Mouse (Mus musculus) MEL (cell line): Measurements from ENCODE around the gene Igflr1. TPM values are rescaled to one million over a fixed set of nuclear protein-coding genes. Genes with fewer than 3 reads are reported as not detected.
A peak's percentile ranks its signal among the peaks of the same experiment; 100 is the strongest.

Experiments used
- DNase-seq: peaks from one replicate; pipeline ENCODE4 v3.0.0; 2011; ENCODE audit warnings: low read depth, low spot score
- H3K27ac ChIP-seq: 2 replicates; pipeline ENCODE4 v1.5.1; 2012; ENCODE audit warnings: low read depth, mild to moderate bottlenecking, control low read depth, low read length, moderate library complexity; ENCODE audit not compliant: control insufficient read depth
- H3K27me3 ChIP-seq, 2 experiments: fragments of 150-350 bp in 1 of 2; sonication (generic) in 1 of 2; 2 replicates each; pipeline ENCODE4 v1.6.1; 2012; ENCODE audit warnings: low read length in 2 of 2, mild to moderate bottlenecking in 2 of 2, improper control_type of control experiment in 1 of 2, moderate library complexity in 1 of 2; ENCODE audit not compliant: insufficient read depth in 2 of 2, control insufficient read depth in 1 of 2
- H3K36me3 ChIP-seq, 2 experiments: 2 replicates each; pipeline ENCODE4 v1.6.1; 2012 to 2014; ENCODE audit warnings: low read length in 2 of 2, improper control_type of control experiment in 1 of 2, inconsistent platforms in 1 of 2, mild to moderate bottlenecking in 1 of 2; ENCODE audit not compliant: insufficient read depth in 2 of 2, control insufficient read depth in 1 of 2
- H3K4me1 ChIP-seq, 2 experiments: fragments of 150-350 bp in 1 of 2; sonication (generic) in 1 of 2; 2 replicates each; pipeline ENCODE4 v1.6.1; 2012; ENCODE audit warnings: low read length in 2 of 2, improper control_type of control experiment in 1 of 2, mild to moderate bottlenecking in 1 of 2; ENCODE audit not compliant: insufficient read depth in 2 of 2, control insufficient read depth in 1 of 2
- H3K4me3 ChIP-seq, 2 experiments: fragments of 150-350 bp in 1 of 2; sonication (generic) in 1 of 2; 2 replicates each; pipeline ENCODE4 v1.5.1; 2012; ENCODE audit warnings: low read depth in 2 of 2, low read length in 2 of 2, mild to moderate bottlenecking in 2 of 2, moderate library complexity in 2 of 2, control low read depth in 1 of 2, improper control_type of control experiment in 1 of 2; ENCODE audit not compliant: control insufficient read depth in 1 of 2, insufficient read depth in 1 of 2
- H3K79me2 ChIP-seq: 2 replicates; pipeline ENCODE4 v1.6.1; 2012; ENCODE audit warnings: mild to moderate bottlenecking, low read length, moderate library complexity; ENCODE audit not compliant: control insufficient read depth, poor library complexity, insufficient read depth
- H3K9ac ChIP-seq: 2 replicates; pipeline ENCODE4 v1.6.1; 2012; ENCODE audit warnings: low read depth, mild to moderate bottlenecking, control low read depth, low read length, moderate library complexity; ENCODE audit not compliant: control insufficient read depth, poor library complexity, severe bottlenecking
- H3K9me3 ChIP-seq: fragments of 150-350 bp; sonication (generic); replicated peaks from 2 replicates; pipeline ENCODE4 v1.6.1; 2012; ENCODE audit warnings: mild to moderate bottlenecking, low read length, improper control_type of control experiment, moderate library complexity; ENCODE audit not compliant: insufficient read depth
- BHLHE40 ChIP-seq: IDR thresholded peaks from 2 replicates; pipeline ENCODE4 v1.6.1; 2012; ENCODE audit warnings: low read depth, mild to moderate bottlenecking, inconsistent platforms, low read length, improper control_type of control experiment, borderline replicate concordance
- CHD2 ChIP-seq: IDR thresholded peaks from 2 replicates; pipeline ENCODE4 v1.6.1; 2011; ENCODE audit warnings: low read length, improper control_type of control experiment
- CTCF ChIP-seq, 3 experiments: IDR thresholded peaks in 2 of 3; conservative IDR thresholded peaks in 1 of 3; 2 replicates each; pipeline ENCODE4 v1.5.1; 2011 to 2012; ENCODE audit warnings: low read length in 3 of 3, low read depth in 2 of 3, mild to moderate bottlenecking in 2 of 3, improper control_type of control experiment in 1 of 3, inconsistent platforms in 1 of 3, mixed read lengths in 1 of 3, moderate library complexity in 1 of 3; ENCODE audit not compliant: control insufficient read depth in 1 of 3, insufficient read depth in 1 of 3, poor library complexity in 1 of 3, severe bottlenecking in 1 of 3
- E2F4 ChIP-seq: IDR thresholded peaks from 2 replicates; pipeline ENCODE4 v1.6.1; 2011; ENCODE audit warnings: low read depth, low read length, improper control_type of control experiment, borderline replicate concordance
- ETS1 ChIP-seq: IDR thresholded peaks from 2 replicates; pipeline ENCODE4 v1.6.1; 2012; ENCODE audit warnings: low read depth, mild to moderate bottlenecking, inconsistent platforms, low read length, improper control_type of control experiment, moderate library complexity
- GATA1 ChIP-seq: IDR thresholded peaks from 2 replicates; pipeline ENCODE4 v1.6.1; 2011; ENCODE audit warnings: low read depth, low read length, improper control_type of control experiment
- JUND ChIP-seq: IDR thresholded peaks from 2 replicates; pipeline ENCODE4 v1.6.1; 2011; ENCODE audit warnings: low read depth, mild to moderate bottlenecking, improper control_type of control experiment, low read length
- MAFK ChIP-seq: IDR thresholded peaks from 2 replicates; pipeline ENCODE4 v1.6.1; 2011; ENCODE audit warnings: low read depth, mild to moderate bottlenecking, low read length, improper control_type of control experiment, borderline replicate concordance
- MAX ChIP-seq: IDR thresholded peaks from 2 replicates; pipeline ENCODE4 v1.6.1; 2011; ENCODE audit warnings: low read length, improper control_type of control experiment
- MAZ ChIP-seq: IDR thresholded peaks from 2 replicates; pipeline ENCODE4 v1.6.1; 2012; ENCODE audit warnings: low read depth, mild to moderate bottlenecking, inconsistent platforms, low read length, improper control_type of control experiment
- MXI1 ChIP-seq: IDR thresholded peaks from 2 replicates; pipeline ENCODE4 v1.6.1; 2011; ENCODE audit warnings: mild to moderate bottlenecking, low read depth, low read length, improper control_type of control experiment
- MYB ChIP-seq: IDR thresholded peaks from 2 replicates; pipeline ENCODE4 v1.6.1; 2011; ENCODE audit warnings: mild to moderate bottlenecking, low read depth, low read length, improper control_type of control experiment
- MYC ChIP-seq: IDR thresholded peaks from 2 replicates; pipeline ENCODE4 v1.6.1; 2011; ENCODE audit warnings: low read depth, mild to moderate bottlenecking, low read length, improper control_type of control experiment, moderate library complexity
- NELFE ChIP-seq: IDR thresholded peaks from 2 replicates; pipeline ENCODE4 v1.6.1; 2011; ENCODE audit warnings: low read depth, low read length, improper control_type of control experiment
- NRF1 ChIP-seq: IDR thresholded peaks from 2 replicates; pipeline ENCODE4 v1.6.1; 2014; ENCODE audit warnings: low read depth, mild to moderate bottlenecking, inconsistent platforms, low read length, improper control_type of control experiment, moderate library complexity; ENCODE audit not compliant: poor library complexity, insufficient read depth, severe bottlenecking
- POLR2A ChIP-seq, 2 experiments: IDR thresholded peaks; 2 replicates each; pipeline ENCODE4 v1.6.1; 2011 to 2012; ENCODE audit warnings: low read length in 2 of 2, mild to moderate bottlenecking in 2 of 2, control low read depth in 1 of 2, improper control_type of control experiment in 1 of 2, low read depth in 1 of 2, moderate library complexity in 1 of 2; ENCODE audit not compliant: control insufficient read depth in 1 of 2, insufficient read depth in 1 of 2, poor library complexity in 1 of 2
- POLR2AphosphoS2 ChIP-seq: IDR thresholded peaks from 2 replicates; pipeline ENCODE4 v1.6.1; 2011; ENCODE audit warnings: low read length, improper control_type of control experiment
- RCOR1 ChIP-seq: IDR thresholded peaks from 2 replicates; pipeline ENCODE4 v1.6.1; 2012; ENCODE audit warnings: low read depth, mild to moderate bottlenecking, inconsistent platforms, low read length, improper control_type of control experiment
- SIN3A ChIP-seq: IDR thresholded peaks from 2 replicates; pipeline ENCODE4 v1.6.1; 2012; ENCODE audit warnings: low read length, improper control_type of control experiment, inconsistent platforms
- TBP ChIP-seq: IDR thresholded peaks from 2 replicates; pipeline ENCODE4 v1.8.0; 2011; ENCODE audit warnings: low read depth, low read length, improper control_type of control experiment
- UBTF ChIP-seq: IDR thresholded peaks from 2 replicates; pipeline ENCODE4 v1.6.1; 2012; ENCODE audit warnings: low read depth, mild to moderate bottlenecking, inconsistent platforms, low read length, improper control_type of control experiment, moderate library complexity, borderline replicate concordance; ENCODE audit not compliant: insufficient read depth
- USF2 ChIP-seq, 2 experiments: IDR thresholded peaks; 2 replicates each; pipeline ENCODE4 v1.6.1; 2011 to 2012; ENCODE audit warnings: improper control_type of control experiment in 2 of 2, low read length in 2 of 2, borderline replicate concordance in 1 of 2, inconsistent platforms in 1 of 2, low read depth in 1 of 2, mild to moderate bottlenecking in 1 of 2; ENCODE audit not compliant: insufficient read depth in 1 of 2
- ZC3H11A ChIP-seq: IDR thresholded peaks from 2 replicates; pipeline ENCODE4 v1.6.1; 2012; ENCODE audit warnings: low read depth, mild to moderate bottlenecking, inconsistent platforms, low read length, improper control_type of control experiment
- ZKSCAN1 ChIP-seq: IDR thresholded peaks from 2 replicates; pipeline ENCODE4 v1.6.1; 2012; ENCODE audit warnings: low read depth, mild to moderate bottlenecking, inconsistent platforms, low read length, improper control_type of control experiment, moderate library complexity
- ZMIZ1 ChIP-seq: IDR thresholded peaks from 2 replicates; pipeline ENCODE4 v1.6.1; 2012; ENCODE audit warnings: low read depth, mild to moderate bottlenecking, inconsistent platforms, low read length, improper control_type of control experiment, moderate library complexity
- ZNF384 ChIP-seq: IDR thresholded peaks from 2 replicates; pipeline ENCODE4 v1.6.1; 2012; ENCODE audit warnings: low read depth, mild to moderate bottlenecking, inconsistent platforms, low read length, improper control_type of control experiment
- polyA plus RNA-seq, 2 experiments: library from polyadenylated mRNA; stranded (reverse) in 1 of 2; unstranded in 1 of 2; fragments of >175 nt in 1 of 2; fragments of >200 nt in 1 of 2; gene quantifications; 2 replicates each; pipeline versions ENCODE4 v1.2.1 to v1.2.4; 2012; ENCODE audit warnings: low replicate concordance in 2 of 2, low read depth in 1 of 2; ENCODE audit not compliant: insufficient read length in 2 of 2, insufficient read depth in 1 of 2, missing spikeins in 1 of 2
- total RNA-seq: library from RNA; depleted of rRNA; stranded (reverse); fragments of 300-350 nt; gene quantifications from 2 replicates; pipeline ENCODE4 v1.2.3, GENCODE M21; 2012

The Igflr1 gene
- total and polyA plus RNA-seq, 3 experiments, result 1.3 to 3.1 TPM; not detected in 1

DNA sequence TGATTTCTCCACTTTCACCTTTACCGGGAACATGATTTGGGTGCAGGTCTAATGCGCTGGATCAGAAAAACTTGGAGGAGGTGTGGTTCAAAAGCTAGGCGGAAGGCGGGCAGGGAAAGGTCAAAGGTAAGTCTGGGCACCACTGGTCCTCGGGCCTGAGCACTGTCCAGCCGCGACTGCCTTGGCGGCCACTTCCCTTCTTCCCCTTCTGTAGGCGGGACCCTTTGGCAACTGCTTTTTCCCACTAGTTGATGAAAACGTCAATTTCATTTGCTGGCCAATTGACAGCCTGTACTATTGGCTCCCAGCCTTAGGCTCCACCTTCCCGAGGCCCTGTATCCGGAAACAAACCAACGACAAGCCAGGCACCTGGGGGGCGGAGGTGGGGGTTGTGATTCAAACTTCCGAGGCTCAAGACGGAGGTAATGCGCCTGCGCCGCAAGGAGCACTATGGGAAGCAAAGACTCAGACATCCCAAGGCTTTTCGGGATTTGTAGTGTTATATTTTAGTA lies 5.7 kb upstream of the Igflr1 start, which contains the start of gene Lin37 (continued):
- no peak for TF ChIP-seq MYB
- TF ChIP-seq MYC, result peak; percentile 40; the same call in 1 of the 2 replicates

DNA sequence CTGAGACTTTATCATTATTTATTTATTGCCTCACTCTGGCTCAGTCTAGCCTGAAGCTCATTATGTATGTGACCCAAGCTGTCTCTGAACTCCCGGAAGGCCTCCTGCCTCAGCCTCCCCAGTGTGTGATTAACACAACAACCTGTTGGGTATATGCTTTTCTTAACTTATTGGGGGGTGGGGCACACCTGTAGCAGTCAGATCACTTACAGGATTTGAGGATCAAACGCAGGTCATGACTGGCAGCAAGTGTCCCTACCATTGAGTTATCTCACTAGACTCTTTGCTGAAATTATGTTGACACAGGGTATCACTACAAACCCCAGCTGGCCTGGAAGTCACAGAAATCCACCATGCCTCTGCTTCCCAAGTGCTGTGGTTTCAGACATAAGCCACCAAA lies 4.9 kb upstream of the Igflr1 start:
- no peak for DNase-seq
- peaks cover 0 to 8% of the 10 kb centered on the region in 2 experiments; a peak in 2 of 4 replicates for H3K36me3 ChIP-seq
- H3K27me3 ChIP-seq, result no peaks in the 10 kb centered on the region
- TF ChIP-seq CTCF (IDR thresholded peaks at IDR 0.05 in 2 of 3, conservative IDR thresholded peaks at IDR 0.05 in 1 of 3; ENCODE audit: control insufficient read depth in 1 of 3, insufficient read depth in 1 of 3, low read depth in 2 of 3, low read length in 3 of 3, poor library complexity in 1 of 3, severe bottlenecking in 1 of 3) (no peak), SIN3A (no peak), MAZ (no peak), MAFK (no peak), RCOR1 (no peak), ETS1 (no peak), ZNF384 (no peak), GATA1 (no peak), CHD2 (no peak), MYC (no peak), TBP (no peak), JUND (no peak), UBTF (no peak), MXI1 (no peak), ZKSCAN1 (no peak), E2F4 (no peak), ZMIZ1 (no peak)
- H3K9me3 ChIP-seq, result no peaks in the 10 kb centered on the region
- H3K27ac ChIP-seq, result no peak overlapping the region
- no peak overlapping the region; the same call in 1 of the 2 replicates for H3K9ac ChIP-seq
- H3K4me1 ChIP-seq, result peaks cover 2 to 16% of the 10 kb centered on the region in 2 experiments; a peak in 2 of 4 replicates
- no peak overlapping the region; a peak in 1 of 4 replicates for H3K4me3 ChIP-seq
- H3K79me2 ChIP-seq, result peaks cover 18% of the 10 kb centered on the region

DNA sequence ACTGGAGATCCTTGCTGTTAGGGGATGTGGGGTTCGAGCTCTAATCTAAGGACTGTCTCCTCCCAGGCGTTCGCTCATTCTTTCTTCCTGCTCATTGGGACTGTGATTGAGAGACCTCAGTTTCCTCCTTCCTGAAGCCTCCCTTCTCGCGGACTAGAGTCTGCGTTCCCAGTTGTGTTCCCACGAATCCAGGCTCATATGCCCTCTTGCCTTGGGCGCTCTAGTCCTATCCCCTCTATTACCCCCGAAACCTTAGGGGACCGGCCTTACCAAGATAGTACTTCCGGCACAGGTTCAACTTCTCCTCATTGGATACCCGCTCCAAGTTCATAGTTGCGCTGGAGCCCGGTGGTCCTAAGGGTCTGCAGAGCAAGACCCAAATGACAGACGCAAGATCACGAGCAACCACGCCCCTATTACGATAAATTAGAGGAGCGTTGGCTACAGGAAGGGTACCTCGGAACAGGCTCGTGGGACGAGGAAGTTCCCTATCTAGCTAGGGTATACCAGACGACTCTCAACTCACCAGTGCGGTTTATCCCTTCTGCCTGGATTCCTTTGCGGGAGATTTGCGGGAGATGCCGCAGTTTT lies 2.6 kb upstream of the Igflr1 start:
- peaks cover 0 to 8% of the 10 kb centered on the region in 2 experiments; a peak in 2 of 4 replicates for H3K36me3 ChIP-seq
- H3K4me3 ChIP-seq, result peak overlapping the region; percentile 58 to 82
- peaks cover 18% of the 10 kb centered on the region for H3K79me2 ChIP-seq
- peak overlapping the region; percentile 89 for H3K27ac ChIP-seq
- H3K4me1 ChIP-seq, result peaks cover 2 to 16% of the 10 kb centered on the region in 2 experiments; a peak in 2 of 4 replicates
- TF ChIP-seq ZNF384, result no peak
- TF ChIP-seq BHLHE40, result peak; percentile 33; the same call in 1 of the 2 replicates
- no peak for TF ChIP-seq MAX
- no peak for TF ChIP-seq ZKSCAN1
- TF ChIP-seq POLR2AphosphoS2, result no peak; the same call in 1 of the 2 replicates
- no peak for TF ChIP-seq E2F4
- TF ChIP-seq TBP, result peak; percentile 45; the same call in 1 of the 2 replicates
- TF ChIP-seq USF2 (IDR thresholded peaks at IDR 0.05; ENCODE audit: borderline replicate concordance in 1 of 2, insufficient read depth in 1 of 2, low read depth in 1 of 2, low read length in 2 of 2), result no peak
- TF ChIP-seq NELFE, result peak; percentile 47
- TF ChIP-seq CHD2, result no peak
- peak in 1 of 2 experiments; percentile 59; a peak in 2 of 4 replicates for TF ChIP-seq POLR2A (IDR thresholded peaks at IDR 0.05; ENCODE audit: control insufficient read depth in 1 of 2, insufficient read depth in 1 of 2, low read depth in 1 of 2, low read length in 2 of 2, poor library complexity in 1 of 2)
- TF ChIP-seq NRF1, result no peak
- no peak for TF ChIP-seq ZC3H11A
- H3K27me3 ChIP-seq, result no peaks in the 10 kb centered on the region
- peak; percentile 73 for DNase-seq
- H3K9me3 ChIP-seq, result no peaks in the 10 kb centered on the region
- H3K9ac ChIP-seq, result peak overlapping the region; percentile 86
